Mouse (Mus musculus) lung, postnatal 0 days (tissue): ENCODE measurements around the gene Phyhipl.

ENCODE experiments used
- CTCF ChIP-seq: IDR thresholded peaks from 2 replicates; pipeline ENCODE4 v1.5.1; 2016; ENCODE audit warnings: antibody characterized with exemption, mild to moderate bottlenecking
- EP300 ChIP-seq: IDR thresholded peaks from 2 replicates; pipeline ENCODE4 v1.6.1; 2016; ENCODE audit warnings: antibody characterized with exemption, mild to moderate bottlenecking, control low read depth

DNA sequence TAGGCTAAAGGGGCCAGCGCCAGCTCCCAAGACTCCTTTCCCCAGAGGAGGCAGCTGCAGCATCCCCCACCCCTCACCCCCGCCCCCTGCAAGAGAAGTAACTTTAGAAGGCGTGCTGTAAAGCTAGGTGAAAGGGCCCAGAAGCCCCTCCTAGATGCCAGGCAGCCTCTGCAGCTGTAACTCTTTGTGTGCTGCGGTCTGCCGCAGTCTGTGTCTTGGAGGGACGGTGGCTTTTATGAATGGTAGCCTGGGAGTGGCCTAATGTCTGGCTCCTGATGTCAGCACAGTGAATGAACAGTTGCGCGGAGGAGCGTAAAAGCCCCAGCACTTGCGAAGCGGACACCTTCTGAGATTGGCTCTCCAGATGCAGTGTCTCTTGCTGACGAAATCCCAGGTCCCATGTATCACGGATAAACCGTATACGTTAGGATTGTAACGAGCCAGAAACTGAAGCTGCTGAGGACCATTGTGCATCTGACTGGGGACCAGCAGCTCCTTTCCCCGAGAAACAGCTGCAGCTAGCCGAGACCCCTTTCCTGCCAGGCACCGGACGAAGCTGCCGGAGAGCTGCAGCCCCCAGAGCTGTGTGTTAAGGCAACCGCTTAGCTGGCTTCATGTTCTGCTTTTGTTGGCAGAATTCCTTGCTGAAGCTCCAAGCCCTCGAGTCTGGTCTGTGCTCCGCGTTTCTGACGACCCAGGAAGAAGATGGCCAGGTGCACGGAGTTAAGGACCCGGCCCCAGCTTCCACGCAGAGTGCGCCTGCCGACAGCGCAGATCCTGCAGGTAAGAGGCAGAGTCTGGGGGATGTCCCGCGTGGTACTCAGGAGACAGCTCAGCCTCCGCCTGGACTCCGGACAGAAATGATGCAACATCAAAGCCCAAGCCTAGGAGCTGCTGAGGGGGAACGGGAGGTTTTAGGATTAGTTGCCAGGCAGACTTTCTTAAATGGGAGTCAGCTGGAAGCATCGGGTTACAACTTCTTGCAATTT is 135.3 kb downstream of the Phyhipl start:
- no peak for TF ChIP-seq EP300
- no peak for TF ChIP-seq CTCF
